Mouse (Mus musculus) C2C12 (cell line): ENCODE data around the gene Wwc1.

Source experiments
- CEBPB ChIP-seq: IDR thresholded peaks from one replicate; pipeline ENCODE4 v1.6.1; 2011; ENCODE audit warnings: low read depth, mild to moderate bottlenecking, control low read depth, moderate library complexity
- CTCF ChIP-seq: IDR thresholded peaks from one replicate; pipeline ENCODE4 v1.5.1; 2011; ENCODE audit not compliant: control insufficient read depth, insufficient read depth, insufficient read length
- FOSL1 ChIP-seq: IDR thresholded peaks from one replicate; pipeline ENCODE4 v1.8.0; 2011; ENCODE audit warnings: mild to moderate bottlenecking, low read length; ENCODE audit not compliant: poor library complexity, insufficient read depth, severe bottlenecking
- MAX ChIP-seq: IDR thresholded peaks from one replicate; pipeline ENCODE4 v1.6.1; 2011; ENCODE audit warnings: mild to moderate bottlenecking, control low read depth
- MYOD1 ChIP-seq: IDR thresholded peaks from one replicate; pipeline ENCODE4 v1.6.1; 2011; ENCODE audit warnings: low read depth; ENCODE audit not compliant: control insufficient read depth, insufficient read length
- MYOG ChIP-seq: IDR thresholded peaks from one replicate; pipeline ENCODE4 v1.6.1; 2011; ENCODE audit not compliant: control insufficient read depth, insufficient read length; ENCODE audit errors: extremely low read depth
- USF1 ChIP-seq: IDR thresholded peaks from one replicate; pipeline ENCODE4 v1.6.1; 2011; ENCODE audit warnings: low read depth, mild to moderate bottlenecking, control low read depth, moderate library complexity

DNA sequence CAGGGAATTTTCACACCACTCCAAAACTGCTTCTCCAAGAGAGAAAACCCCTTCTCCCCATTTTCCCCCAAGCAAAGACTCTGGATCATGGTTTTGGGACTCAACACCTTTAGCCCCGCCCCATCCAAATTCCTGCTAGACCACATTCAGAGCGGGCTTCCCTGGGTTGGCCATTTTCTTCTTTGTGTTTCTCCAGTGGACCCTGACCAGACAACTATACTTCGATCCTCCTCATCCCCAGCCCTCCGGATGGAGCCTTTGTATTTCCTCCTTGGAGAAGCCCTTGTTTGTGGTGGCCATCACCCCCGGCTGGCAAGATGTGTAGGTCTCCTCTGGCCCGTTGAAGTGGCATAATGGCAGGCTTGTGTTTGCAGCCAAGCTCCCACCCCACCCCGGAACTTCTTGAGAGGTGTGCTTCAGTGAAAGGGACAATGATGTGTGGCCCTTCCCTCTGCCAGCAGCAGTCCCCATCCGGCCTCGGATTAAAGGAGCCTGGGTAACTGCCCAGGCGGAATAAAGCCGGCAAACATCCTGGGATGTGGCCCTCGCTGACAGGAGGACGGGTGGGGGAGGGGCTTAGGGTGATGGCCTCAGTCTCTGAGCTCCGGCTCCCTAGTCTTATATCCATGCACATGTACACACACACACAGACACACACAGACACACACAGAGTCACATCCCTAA lies 46.8 kb downstream of the Wwc1 start:
- TF ChIP-seq CTCF, result no peak
- TF ChIP-seq USF1, result no peak
- TF ChIP-seq MYOD1, result no peak
- no peak for TF ChIP-seq MYOG
- no peak for TF ChIP-seq MAX
- TF ChIP-seq CEBPB, result no peak
- no peak for TF ChIP-seq FOSL1
